Mouse (Mus musculus): ENCODE results near the gene Cd27.

- TF ChIP-seq POLR2A (IDR thresholded peaks at IDR 0.05; ENCODE audit: extremely low read depth, insufficient read depth, low read length): no peak
- peak; percentile 95 for TF ChIP-seq CTCF (IDR thresholded peaks at IDR 0.05; ENCODE audit: extremely low read depth, insufficient read depth, low read length)
Observed at GRCm38 (mm10) chr6:125271455-125272227, 34.8 kb upstream of the Cd27 start.
